Mouse (Mus musculus) liver, embryonic 12.5 days (tissue): ENCODE results near the gene F2rl3. TPM values are rescaled to one million over a fixed set of nuclear protein-coding genes. Genes with fewer than 3 reads are reported as not detected.

ENCODE experiments used
- ATAC-seq: fragments of 200-750 bp; cut with Nextera tagmentation; 2 replicates; pipeline ENCODE4 v1.8.0; 2017; ENCODE audit warnings: moderate number of reproducible peaks, mild to moderate bottlenecking, moderate library complexity
- H3K27ac ChIP-seq: fragments of 300-500 bp; sonication (generic); 2 replicates; pipeline ENCODE4 v1.5.1; 2016; ENCODE audit warnings: mild to moderate bottlenecking
- H3K27me3 ChIP-seq: fragments of 300-500 bp; sonication (generic); replicated peaks from 2 replicates; pipeline ENCODE4 v1.6.1; 2016; ENCODE audit warnings: mild to moderate bottlenecking, moderate library complexity
- H3K36me3 ChIP-seq: fragments of 300-500 bp; sonication (generic); 2 replicates; pipeline ENCODE4 v1.6.1; 2016; ENCODE audit warnings: mild to moderate bottlenecking, moderate library complexity
- H3K4me1 ChIP-seq: fragments of 300-500 bp; sonication (generic); 2 replicates; pipeline ENCODE4 v1.6.1; 2016
- H3K4me2 ChIP-seq: fragments of 300-500 bp; sonication (generic); 2 replicates; pipeline ENCODE4 v1.6.1; 2016; ENCODE audit warnings: mild to moderate bottlenecking, moderate library complexity
- H3K4me3 ChIP-seq: fragments of 300-500 bp; sonication (generic); 2 replicates; pipeline ENCODE4 v1.5.1; 2016; ENCODE audit warnings: mild to moderate bottlenecking, moderate library complexity
- H3K9ac ChIP-seq: fragments of 300-500 bp; sonication (generic); 2 replicates; pipeline ENCODE4 v1.6.1; 2016; ENCODE audit warnings: mild to moderate bottlenecking, moderate library complexity
- H3K9me3 ChIP-seq: fragments of 300-500 bp; sonication (generic); replicated peaks from 2 replicates; pipeline ENCODE4 v1.6.1; 2016; ENCODE audit warnings: mild to moderate bottlenecking, moderate library complexity
- WGBS: fragments of 180-500 bp; shearing (Covaris S2); methylation state at CpG from one replicate; pipeline ENCODE4 v1.1.7; 2016; ENCODE audit not compliant: insufficient replicate concordance; 5-methylcytosine and 5-hydroxymethylcytosine counted together
- polyA plus RNA-seq: library from polyadenylated mRNA; unstranded; fragments of >200 nt; fragmentation: Nextera tagmentation; extraction: Ambion mirVana; gene quantifications from 2 replicates; pipeline ENCODE4 v1.2.1, GENCODE M21; 2016

F2rl3 gene
- 6.6 TPM in 2 replicates for polyA plus RNA-seq

- peak within 1 kb of the TSS; percentile 14; the same call in 1 of the 2 replicates for H3K4me3 ChIP-seq
- H3K9me3 ChIP-seq = no peaks in the 10 kb centered on the region
- no peaks in the 10 kb centered on the region for H3K27me3 ChIP-seq
- ATAC-seq = peak; percentile 21; the same call in 1 of the 2 replicates
- H3K9ac ChIP-seq = no peak within 1 kb of the TSS
- H3K36me3 ChIP-seq = peaks cover 21% of the 10 kb centered on the region
- H3K4me1 ChIP-seq = peaks cover 9% of the 10 kb centered on the region; the same call in 1 of the 2 replicates
- 21% methylated on average over 7 of the region's 7 CpGs for WGBS
- H3K27ac ChIP-seq = peak within 1 kb of the TSS; percentile 30; the same call in 1 of the 2 replicates
- peak within 1 kb of the TSS; percentile 27 for H3K4me2 ChIP-seq
Measured at GRCm38 (mm10) chr8:72761322-72762051, at the start of gene F2rl3. Gene F2rl3, plus strand, starts transcription at chr8:72761880.

- Histone ChIP-seq H3K9ac (no peak overlapping the region), H3K27ac (no peak overlapping the region), H3K9me3 (no peaks in the 10 kb centered on the region), H3K27me3 (no peaks in the 10 kb centered on the region), H3K4me1 (peaks cover 8% of the 10 kb centered on the region; the same call in 1 of the 2 replicates), H3K4me3 (no peak overlapping the region), H3K4me2 (no peak overlapping the region), H3K36me3 (no peaks in the 10 kb centered on the region)
- 52% methylated on average over 6 of the region's 6 CpGs for WGBS
- no peak for ATAC-seq
Measured at GRCm38 (mm10) chr8:72712569-72712968, 49.1 kb upstream of the F2rl3 start.

GRCm38 (mm10) chr8:72716594-72716993 is 45.1 kb upstream of the F2rl3 start:
- no peak overlapping the region for H3K9ac ChIP-seq
- no peaks in the 10 kb centered on the region for H3K9me3 ChIP-seq
- peak; percentile 47; the same call in 1 of the 2 replicates for ATAC-seq
- no peaks in the 10 kb centered on the region for H3K27me3 ChIP-seq
- H3K27ac ChIP-seq = no peak overlapping the region
- no peak overlapping the region for H3K4me2 ChIP-seq
- 36% methylated on average over 5 of the region's 5 CpGs for WGBS
- peaks cover 8% of the 10 kb centered on the region; the same call in 1 of the 2 replicates for H3K4me1 ChIP-seq
- no peaks in the 10 kb centered on the region for H3K36me3 ChIP-seq
- no peak overlapping the region for H3K4me3 ChIP-seq

GRCm38 (mm10) chr8:72720541-72720940 is 41.1 kb upstream of the F2rl3 start:
- no peak overlapping the region for H3K9ac ChIP-seq
- H3K27me3 ChIP-seq = no peaks in the 10 kb centered on the region
- no peak overlapping the region for H3K27ac ChIP-seq
- H3K9me3 ChIP-seq = no peaks in the 10 kb centered on the region
- H3K36me3 ChIP-seq = peaks cover 7% of the 10 kb centered on the region
- no peak overlapping the region for H3K4me2 ChIP-seq
- no peak overlapping the region for H3K4me3 ChIP-seq
- no peak for ATAC-seq
- WGBS = 18% methylated on average over 1 of the region's 1 CpGs
- H3K4me1 ChIP-seq = peaks cover 24% of the 10 kb centered on the region

- Histone ChIP-seq H3K27me3 (no peaks in the 10 kb centered on the region), H3K27ac (peak within 1 kb of the TSS; percentile 57; the same call in 1 of the 2 replicates), H3K4me2 (peak within 1 kb of the TSS; percentile 93), H3K36me3 (peaks cover 32% of the 10 kb centered on the region), H3K4me1 (peaks cover 16% of the 10 kb centered on the region), H3K9ac (peak within 1 kb of the TSS; percentile 90), H3K9me3 (no peaks in the 10 kb centered on the region), H3K4me3 (peak within 1 kb of the TSS; percentile 96)
- WGBS = 14% methylated on average over 56 of the region's 56 CpGs
- ATAC-seq = peak; percentile 96
Measured at GRCm38 (mm10) chr8:72722769-72723650, 38.7 kb upstream of the F2rl3 start, which contains the start of gene Sin3b. Gene Sin3b, plus strand, starts transcription at chr8:72723285.

- peak; percentile 20 for ATAC-seq
- Histone ChIP-seq H3K36me3 (peaks cover 38% of the 10 kb centered on the region), H3K4me3 (peak overlapping the region; percentile 96), H3K9ac (peak overlapping the region; percentile 90), H3K27me3 (no peaks in the 10 kb centered on the region), H3K27ac (peak overlapping the region; percentile 57; the same call in 1 of the 2 replicates), H3K4me1 (peaks cover 16% of the 10 kb centered on the region), H3K4me2 (peak overlapping the region; percentile 93), H3K9me3 (no peaks in the 10 kb centered on the region)
- WGBS = 1% methylated on average over 30 of the region's 30 CpGs
Measured at GRCm38 (mm10) chr8:72723651-72724001, 38.1 kb upstream of the F2rl3 start.

- H3K36me3 ChIP-seq = peaks cover 86% of the 10 kb centered on the region
- ATAC-seq = no peak
- WGBS = 70% methylated on average over 1 of the region's 1 CpGs
- no peaks in the 10 kb centered on the region for H3K27me3 ChIP-seq
- peaks cover 16% of the 10 kb centered on the region for H3K4me1 ChIP-seq
- no peak overlapping the region for H3K4me3 ChIP-seq
- no peaks in the 10 kb centered on the region for H3K9me3 ChIP-seq
- no peak overlapping the region for H3K9ac ChIP-seq
- H3K27ac ChIP-seq = no peak overlapping the region
- H3K4me2 ChIP-seq = no peak overlapping the region
Measured at GRCm38 (mm10) chr8:72728636-72729035, 33.0 kb upstream of the F2rl3 start.

GRCm38 (mm10) chr8:72735001-72735400 is 26.7 kb upstream of the F2rl3 start:
- ATAC-seq = no peak
- no peak overlapping the region for H3K4me3 ChIP-seq
- peaks cover 97% of the 10 kb centered on the region for H3K36me3 ChIP-seq
- no peaks in the 10 kb centered on the region for H3K4me1 ChIP-seq
- no peak overlapping the region for H3K9ac ChIP-seq
- H3K27ac ChIP-seq = no peak overlapping the region
- H3K9me3 ChIP-seq = no peaks in the 10 kb centered on the region
- WGBS = 70% methylated on average over 5 of the region's 5 CpGs
- no peaks in the 10 kb centered on the region for H3K27me3 ChIP-seq
- H3K4me2 ChIP-seq = no peak overlapping the region

GRCm38 (mm10) chr8:72736868-72737267 is 24.8 kb upstream of the F2rl3 start:
- Histone ChIP-seq H3K27me3 (no peaks in the 10 kb centered on the region), H3K27ac (no peak overlapping the region), H3K9me3 (no peaks in the 10 kb centered on the region), H3K36me3 (peaks cover 94% of the 10 kb centered on the region), H3K9ac (no peak overlapping the region), H3K4me3 (no peak overlapping the region), H3K4me2 (no peak overlapping the region), H3K4me1 (no peaks in the 10 kb centered on the region)
- ATAC-seq = no peak

GRCm38 (mm10) chr8:72746061-72746460 is 15.6 kb upstream of the F2rl3 start:
- no peak for ATAC-seq
- Histone ChIP-seq H3K9ac (no peak overlapping the region), H3K27me3 (no peaks in the 10 kb centered on the region), H3K27ac (no peak overlapping the region), H3K4me1 (no peaks in the 10 kb centered on the region), H3K4me3 (no peak overlapping the region), H3K9me3 (no peaks in the 10 kb centered on the region), H3K4me2 (no peak overlapping the region), H3K36me3 (peaks cover 98% of the 10 kb centered on the region)
- 48% methylated on average over 5 of the region's 5 CpGs for WGBS

GRCm38 (mm10) chr8:72749846-72750245 is 11.8 kb upstream of the F2rl3 start:
- 89% methylated on average over 26 of the region's 26 CpGs for WGBS
- ATAC-seq = no peak
- Histone ChIP-seq H3K27me3 (no peaks in the 10 kb centered on the region), H3K36me3 (peaks cover 95% of the 10 kb centered on the region), H3K9ac (no peak overlapping the region), H3K4me2 (no peak overlapping the region), H3K27ac (no peak overlapping the region), H3K4me3 (no peak overlapping the region), H3K4me1 (no peaks in the 10 kb centered on the region), H3K9me3 (no peaks in the 10 kb centered on the region)

- H3K36me3 ChIP-seq = peaks cover 92% of the 10 kb centered on the region
Measured at GRCm38 (mm10) chr8:72750266-72750665, 11.4 kb upstream of the F2rl3 start.

More at GRCm38 (mm10) chr8:72750266-72750665, 11.4 kb upstream of the F2rl3 start:
- Histone ChIP-seq H3K4me3 (no peak overlapping the region), H3K27ac (no peak overlapping the region), H3K9me3 (no peaks in the 10 kb centered on the region), H3K4me1 (no peaks in the 10 kb centered on the region), H3K9ac (no peak overlapping the region), H3K4me2 (no peak overlapping the region), H3K27me3 (no peaks in the 10 kb centered on the region)
- WGBS = 83% methylated on average over 6 of the region's 6 CpGs
- ATAC-seq = no peak
